Mouse (Mus musculus): Measurements from ENCODE around the gene Isg20. TPM values are rescaled to one million over a fixed set of nuclear protein-coding genes. Genes with fewer than 3 reads are reported as not detected.

Gene Isg20
- polyA plus RNA-seq, 1 experiment from 2014 or later = 0.59 TPM

- Histone ChIP-seq H3K9me3 (no peaks in the 10 kb centered on the region), H3K27ac (no peak overlapping the region), H3K4me3 (no peak overlapping the region), H3K9ac (no peak overlapping the region), H3K36me3 (peaks cover 24% of the 10 kb centered on the region; the same call in 1 of the 2 replicates), H3K4me1 (0 out of 2 replicates have a peak, but pooled peaks cover 5% of the 10 kb centered on the region), H3K27me3 (no peaks in the 10 kb centered on the region), H3K4me2 (replicated peaks) (no peak overlapping the region)
- no peak for ATAC-seq (ENCODE audit: insufficient number of reproducible peaks, insufficient read depth, low FRiP score, low TSS enrichment)
- whole genome bisulfite sequencing = 72% methylated on average over 6 of the region's 6 CpGs
These were observed 4.2 kb upstream of the Isg20 start for GRCm38 (mm10) chr7:78909026-78909425.

GRCm38 (mm10) chr7:78910336-78911098, 2.7 kb upstream of the Isg20 start:
- WGBS = 39% methylated on average over 6 of the region's 6 CpGs
- Histone ChIP-seq H3K36me3 (peaks cover 18% of the 10 kb centered on the region; the same call in 1 of the 2 replicates), H3K4me1 (0 out of 2 replicates have a peak, but pooled peaks cover 5% of the 10 kb centered on the region), H3K9me3 (no peaks in the 10 kb centered on the region), H3K9ac (no peak overlapping the region), H3K4me2 (replicated peaks) (no peak overlapping the region), H3K27me3 (no peaks in the 10 kb centered on the region), H3K4me3 (no peak overlapping the region), H3K27ac (no peak overlapping the region)
- no peak for ATAC-seq (ENCODE audit: insufficient number of reproducible peaks, insufficient read depth, low FRiP score, low TSS enrichment)

- Histone ChIP-seq H3K36me3 (0 out of 2 replicates have a peak, but pooled peaks cover 11% of the 10 kb centered on the region), H3K4me3 (no peak overlapping the region), H3K27me3 (no peaks in the 10 kb centered on the region), H3K4me1 (0 out of 2 replicates have a peak, but pooled peaks cover 5% of the 10 kb centered on the region), H3K4me2 (replicated peaks) (no peak overlapping the region), H3K9me3 (no peaks in the 10 kb centered on the region), H3K27ac (no peak overlapping the region), H3K9ac (no peak overlapping the region)
- 87% methylated on average over 4 of the region's 4 CpGs for WGBS
- ATAC-seq (ENCODE audit: insufficient number of reproducible peaks, insufficient read depth, low FRiP score, low TSS enrichment) = no peak
These were observed 2.0 kb upstream of the Isg20 start for GRCm38 (mm10) chr7:78911209-78911608.

- H3K4me3 ChIP-seq = no peak overlapping the region
- 18% methylated on average over 20 of the region's 20 CpGs for WGBS
These were observed 811 bp upstream of the Isg20 start for GRCm38 (mm10) chr7:78912253-78912973.

GRCm38 (mm10) chr7:78913649-78914544, 673 bp downstream of the Isg20 start:
- Histone ChIP-seq H3K4me3 (no peak overlapping the region), H3K9me3 (no peaks in the 10 kb centered on the region), H3K27me3 (no peaks in the 10 kb centered on the region), H3K9ac (no peak overlapping the region), H3K4me2 (replicated peaks) (no peak overlapping the region), H3K27ac (no peak overlapping the region), H3K36me3 (no peaks in the 10 kb centered on the region), H3K4me1 (0 out of 2 replicates have a peak, but pooled peaks cover 5% of the 10 kb centered on the region)
- 76% methylated on average over 19 of the region's 19 CpGs for WGBS
- no peak for ATAC-seq (ENCODE audit: insufficient number of reproducible peaks, insufficient read depth, low FRiP score, low TSS enrichment)

More at GRCm38 (mm10) chr7:78912253-78912973, 811 bp upstream of the Isg20 start:
- H3K27me3 ChIP-seq = no peaks in the 10 kb centered on the region
- ATAC-seq (ENCODE audit: insufficient number of reproducible peaks, insufficient read depth, low FRiP score, low TSS enrichment) = no peak
- H3K27ac ChIP-seq = no peak overlapping the region
- H3K9ac ChIP-seq = no peak overlapping the region
- H3K4me2 ChIP-seq (replicated peaks) = peak overlapping the region; percentile 23
- no peaks in the 10 kb centered on the region for H3K36me3 ChIP-seq
- H3K4me1 ChIP-seq = 0 out of 2 replicates have a peak, but pooled peaks cover 5% of the 10 kb centered on the region
- no peaks in the 10 kb centered on the region for H3K9me3 ChIP-seq

GRCm38 (mm10) chr7:78914545-78914845, 1.3 kb downstream of the Isg20 start:
- no peak overlapping the region for H3K9ac ChIP-seq
- no peak overlapping the region for H3K4me3 ChIP-seq
- no peak for ATAC-seq (ENCODE audit: insufficient number of reproducible peaks, insufficient read depth, low FRiP score, low TSS enrichment)
- H3K27ac ChIP-seq = no peak overlapping the region
- no peaks in the 10 kb centered on the region for H3K36me3 ChIP-seq
- H3K4me1 ChIP-seq = 0 out of 2 replicates have a peak, but pooled peaks cover 5% of the 10 kb centered on the region
- H3K9me3 ChIP-seq = no peaks in the 10 kb centered on the region
- H3K27me3 ChIP-seq = no peaks in the 10 kb centered on the region
- 84% methylated on average over 3 of the region's 3 CpGs for WGBS
- H3K4me2 ChIP-seq (replicated peaks) = no peak overlapping the region

- H3K4me2 ChIP-seq (replicated peaks) = no peak overlapping the region
- no peaks in the 10 kb centered on the region for H3K27me3 ChIP-seq
- H3K4me1 ChIP-seq = 0 out of 2 replicates have a peak, but pooled peaks cover 5% of the 10 kb centered on the region
- H3K4me3 ChIP-seq = no peak overlapping the region
- no peak for ATAC-seq (ENCODE audit: insufficient number of reproducible peaks, insufficient read depth, low FRiP score, low TSS enrichment)
- 79% methylated on average over 11 of the region's 11 CpGs for WGBS
- no peaks in the 10 kb centered on the region for H3K36me3 ChIP-seq
- no peak overlapping the region for H3K9ac ChIP-seq
- no peak overlapping the region for H3K27ac ChIP-seq
- H3K9me3 ChIP-seq = no peaks in the 10 kb centered on the region
These were observed 1.8 kb downstream of the Isg20 start for GRCm38 (mm10) chr7:78914896-78915510.

- no peaks in the 10 kb centered on the region for H3K4me1 ChIP-seq
- H3K9me3 ChIP-seq = no peaks in the 10 kb centered on the region
- no peak overlapping the region for H3K27ac ChIP-seq
- no peaks in the 10 kb centered on the region for H3K27me3 ChIP-seq
- ATAC-seq (ENCODE audit: insufficient number of reproducible peaks, insufficient read depth, low FRiP score, low TSS enrichment) = no peak
- H3K9ac ChIP-seq = no peak overlapping the region
- no peak overlapping the region for H3K4me2 ChIP-seq (replicated peaks)
- H3K36me3 ChIP-seq = no peaks in the 10 kb centered on the region
- 37% methylated on average over 4 of the region's 4 CpGs for WGBS
- H3K4me3 ChIP-seq = no peak overlapping the region
These were observed 5.5 kb downstream of the Isg20 start for GRCm38 (mm10) chr7:78918686-78919085.

- no peak for ATAC-seq (ENCODE audit: insufficient number of reproducible peaks, insufficient read depth, low FRiP score, low TSS enrichment)
- Histone ChIP-seq H3K36me3 (no peaks in the 10 kb centered on the region), H3K4me3 (no peak overlapping the region), H3K4me2 (replicated peaks) (no peak overlapping the region), H3K9me3 (no peaks in the 10 kb centered on the region), H3K9ac (no peak overlapping the region), H3K27ac (no peak overlapping the region), H3K27me3 (no peaks in the 10 kb centered on the region; the same call in 1 of the 2 replicates), H3K4me1 (no peaks in the 10 kb centered on the region)
- 73% methylated on average over 7 of the region's 7 CpGs for WGBS
These were observed 9.3 kb downstream of the Isg20 start for GRCm38 (mm10) chr7:78922506-78922905.

GRCm38 (mm10) chr7:78924300-78924699, 11.1 kb downstream of the Isg20 start:
- Histone ChIP-seq H3K4me3 (no peak overlapping the region), H3K4me1 (no peaks in the 10 kb centered on the region), H3K4me2 (replicated peaks) (no peak overlapping the region), H3K36me3 (no peaks in the 10 kb centered on the region), H3K27ac (no peak overlapping the region), H3K27me3 (no peaks in the 10 kb centered on the region; the same call in 1 of the 2 replicates), H3K9ac (no peak overlapping the region), H3K9me3 (no peaks in the 10 kb centered on the region)
- ATAC-seq (ENCODE audit: insufficient number of reproducible peaks, insufficient read depth, low FRiP score, low TSS enrichment) = 0 out of 2 replicates have a peak, but pooled peaks have one; percentile 37
- WGBS = 7% methylated on average over 6 of the region's 6 CpGs

GRCm38 (mm10) chr7:78924796-78925195, 11.6 kb downstream of the Isg20 start:
- H3K4me1 ChIP-seq = no peaks in the 10 kb centered on the region
- WGBS = 58% methylated on average over 7 of the region's 7 CpGs
- H3K27me3 ChIP-seq = no peaks in the 10 kb centered on the region; the same call in 1 of the 2 replicates
- no peaks in the 10 kb centered on the region for H3K9me3 ChIP-seq
- no peak overlapping the region for H3K27ac ChIP-seq
- no peaks in the 10 kb centered on the region for H3K36me3 ChIP-seq
- H3K4me2 ChIP-seq (replicated peaks) = no peak overlapping the region
- no peak for ATAC-seq (ENCODE audit: insufficient number of reproducible peaks, insufficient read depth, low FRiP score, low TSS enrichment)
- no peak overlapping the region for H3K4me3 ChIP-seq
- H3K9ac ChIP-seq = no peak overlapping the region
